Mouse (Mus musculus) brown adipose tissue, adult 24 weeks (tissue): ENCODE measurements around the gene Usp22. TPM values are rescaled to one million over a fixed set of nuclear protein-coding genes. Genes with fewer than 3 reads are reported as not detected.

ENCODE experiments used
- H3K27ac ChIP-seq: fragments of 200-500 bp; replicated peaks from 2 replicates; pipeline ENCODE4 v1.5.1; 2012; ENCODE audit warnings: low read depth, mild to moderate bottlenecking, low read length
- H3K4me1 ChIP-seq: fragments of 200-500 bp; 2 replicates; pipeline ENCODE4 v1.6.1; 2012; ENCODE audit warnings: low read length, mixed read lengths; ENCODE audit not compliant: control insufficient read depth, insufficient read depth, insufficient read length
- H3K4me3 ChIP-seq: fragments of 200-500 bp; 2 replicates; pipeline ENCODE4 v1.5.1; 2012; ENCODE audit warnings: low read depth, mild to moderate bottlenecking, low read length, moderate library complexity; ENCODE audit not compliant: insufficient read depth
- polyA plus RNA-seq: library from polyadenylated mRNA; stranded (reverse); fragments of >200 nt; gene quantifications from 2 replicates; pipeline ENCODE4 v1.2.4, GENCODE M21; 2012; ENCODE audit not compliant: missing spikeins, insufficient read depth, insufficient read length

The Usp22 gene
- 16.3 and 31.0 TPM in 2 replicates for polyA plus RNA-seq

GRCm38 (mm10) chr11:61174821-61175658 is at the start of gene Usp22:
TSS of gene Usp22 (minus strand) at chr11:61175055.
- Histone ChIP-seq H3K4me1 (no peaks in the 10 kb centered on the region), H3K27ac (peak within 1 kb of the TSS; percentile 66), H3K4me3 (peak within 1 kb of the TSS; percentile 85)

- Histone ChIP-seq H3K4me3 (no peak overlapping the region), H3K27ac (no peak overlapping the region), H3K4me1 (no peaks in the 10 kb centered on the region)
Observed at GRCm38 (mm10) chr11:61224234-61224744, 49.4 kb upstream of the Usp22 start.

DNA sequence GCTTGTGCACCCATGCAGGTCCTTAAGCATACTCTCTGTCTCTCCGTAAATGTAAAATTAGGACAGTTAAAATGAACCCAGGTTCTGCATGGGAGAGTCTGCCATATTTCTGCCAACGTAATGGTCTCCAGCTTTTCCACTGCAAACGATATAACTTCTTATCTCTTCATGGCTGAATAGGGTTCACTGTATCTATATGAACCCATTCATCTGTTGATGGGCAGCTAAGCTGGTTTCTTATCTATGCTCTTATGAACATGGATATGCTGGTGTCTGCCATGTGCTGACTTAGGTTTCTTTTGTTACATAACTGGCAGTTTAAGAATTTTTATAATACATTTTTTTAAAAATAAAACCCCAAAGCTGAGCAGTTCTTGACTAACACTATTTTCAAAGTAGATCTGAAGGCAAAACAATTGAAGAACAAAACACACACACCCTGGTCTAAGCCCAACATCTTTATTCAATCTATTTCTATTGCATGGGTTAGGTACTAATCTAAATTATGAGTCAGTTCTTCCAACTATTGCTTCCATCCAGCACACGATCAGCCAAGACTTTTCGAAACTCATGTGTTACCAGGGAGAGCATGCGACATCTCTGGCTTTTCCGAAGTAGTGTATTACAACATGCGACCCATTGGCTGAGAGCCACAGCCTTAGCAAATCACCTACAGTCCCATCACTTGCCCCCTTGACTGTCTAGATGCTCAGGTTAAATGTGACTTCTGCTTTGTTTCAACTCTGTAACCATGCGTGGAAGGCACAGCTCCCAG is 48.3 kb upstream of the Usp22 start:
- no peak overlapping the region for H3K27ac ChIP-seq
- no peaks in the 10 kb centered on the region for H3K4me1 ChIP-seq
- H3K4me3 ChIP-seq: no peak overlapping the region

DNA sequence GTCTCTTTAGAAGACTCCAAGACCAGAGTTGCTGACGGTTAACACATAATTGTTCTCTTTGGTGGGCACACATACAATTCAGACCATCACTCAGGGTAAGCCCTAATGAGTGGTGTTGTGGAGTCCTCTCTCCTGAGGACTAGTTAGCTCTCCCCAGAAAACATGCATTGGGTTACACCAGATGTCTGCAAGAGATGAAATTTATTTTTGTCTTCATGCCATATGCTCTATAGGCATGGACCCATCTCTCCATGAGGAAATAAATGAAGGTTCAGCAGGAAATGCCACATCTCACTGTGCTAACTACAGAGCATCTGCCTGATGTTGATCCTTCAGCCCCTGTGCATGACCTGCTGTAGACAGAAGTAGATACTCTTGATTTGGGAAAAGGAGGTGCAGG is 47.2 kb upstream of the Usp22 start:
- Histone ChIP-seq H3K27ac (no peak overlapping the region), H3K4me3 (no peak overlapping the region), H3K4me1 (no peaks in the 10 kb centered on the region)

DNA sequence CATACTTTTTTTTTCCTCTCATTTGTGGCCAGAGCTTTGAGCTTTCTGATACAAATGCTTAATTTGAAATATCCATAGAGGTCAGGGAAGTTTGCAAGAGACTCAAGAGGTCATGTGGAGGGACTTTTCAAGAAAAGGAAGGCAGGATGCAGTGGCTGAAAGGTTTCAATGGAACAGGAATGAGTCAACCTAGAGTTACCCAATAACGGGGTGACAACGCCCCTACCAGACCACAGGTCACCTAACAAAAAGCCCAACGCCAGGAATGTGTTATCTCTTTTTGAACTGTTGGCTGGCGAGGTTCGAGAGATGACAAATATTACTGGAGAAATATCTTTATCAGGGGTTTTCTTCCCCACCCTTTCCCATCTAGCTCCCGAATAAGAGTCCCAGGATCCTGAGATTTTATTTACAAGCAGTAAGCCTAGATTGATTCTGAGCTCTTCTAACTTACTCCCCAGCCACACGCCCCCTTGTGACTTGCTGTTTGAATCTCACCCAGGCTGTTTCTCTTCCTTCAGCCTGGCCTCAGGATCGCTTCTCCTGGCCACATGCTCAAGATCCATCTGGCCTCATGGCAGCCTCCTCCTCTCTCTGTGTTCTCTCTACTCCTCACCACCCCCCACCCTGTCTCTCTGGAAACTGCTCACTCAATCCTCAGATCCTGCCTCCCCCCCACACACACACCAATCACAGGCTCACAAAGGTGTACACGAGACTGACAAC is 45.5 kb upstream of the Usp22 start:
- H3K4me3 ChIP-seq: no peak overlapping the region
- no peak overlapping the region for H3K27ac ChIP-seq
- H3K4me1 ChIP-seq: no peaks in the 10 kb centered on the region

GRCm38 (mm10) chr11:61215936-61216335 is 41.1 kb upstream of the Usp22 start:
- no peak overlapping the region for H3K27ac ChIP-seq
- H3K4me1 ChIP-seq: no peaks in the 10 kb centered on the region
- no peak overlapping the region for H3K4me3 ChIP-seq

GRCm38 (mm10) chr11:61212102-61212501 is 37.2 kb upstream of the Usp22 start:
- no peak overlapping the region for H3K4me3 ChIP-seq
- no peaks in the 10 kb centered on the region for H3K4me1 ChIP-seq
- no peak overlapping the region for H3K27ac ChIP-seq

- no peak overlapping the region for H3K27ac ChIP-seq
- H3K4me3 ChIP-seq: no peak overlapping the region
- H3K4me1 ChIP-seq: no peaks in the 10 kb centered on the region
Observed at GRCm38 (mm10) chr11:61208316-61208715, 33.5 kb upstream of the Usp22 start.

- H3K27ac ChIP-seq: no peak within 1 kb of the TSS
- H3K4me3 ChIP-seq: no peak within 1 kb of the TSS
- H3K4me1 ChIP-seq: no peaks in the 10 kb centered on the region
Observed at GRCm38 (mm10) chr11:61207487-61208246, 32.8 kb upstream of the Usp22 start, which contains the start of gene Aldh3a1. TSS of gene Aldh3a1 (plus strand) at chr11:61207537.

GRCm38 (mm10) chr11:61206136-61206535 is 31.3 kb upstream of the Usp22 start:
- H3K4me1 ChIP-seq: no peaks in the 10 kb centered on the region
- H3K27ac ChIP-seq: no peak overlapping the region
- no peak overlapping the region for H3K4me3 ChIP-seq

GRCm38 (mm10) chr11:61205167-61205950 is 30.5 kb upstream of the Usp22 start:
- Histone ChIP-seq H3K27ac (no peak overlapping the region), H3K4me1 (no peaks in the 10 kb centered on the region), H3K4me3 (no peak overlapping the region)

GRCm38 (mm10) chr11:61202810-61203209 is 28.0 kb upstream of the Usp22 start:
- Histone ChIP-seq H3K4me3 (no peak overlapping the region), H3K4me1 (no peaks in the 10 kb centered on the region), H3K27ac (no peak overlapping the region)

DNA sequence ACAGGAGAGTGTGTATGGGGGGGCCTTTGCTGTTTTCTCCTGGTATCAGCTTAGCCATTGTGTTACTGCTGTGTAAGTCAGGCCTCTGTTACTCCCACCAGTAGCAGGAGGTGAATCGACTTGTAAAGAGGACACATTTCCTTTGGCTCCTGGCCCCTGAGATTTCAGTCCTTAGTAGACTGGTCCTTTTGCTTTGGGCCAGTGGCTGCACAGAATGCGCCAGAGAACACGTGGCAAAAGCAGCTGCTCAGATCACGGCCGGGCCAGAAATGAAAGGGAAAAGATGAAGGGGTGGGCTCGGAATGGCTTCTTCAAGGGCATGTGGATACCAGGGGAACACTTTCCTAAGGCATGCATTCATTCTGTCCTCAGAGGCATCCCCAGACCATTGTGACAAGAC is 27.3 kb upstream of the Usp22 start:
- Histone ChIP-seq H3K27ac (no peak overlapping the region), H3K4me3 (no peak overlapping the region), H3K4me1 (no peaks in the 10 kb centered on the region)
